Mouse (Mus musculus) urinary bladder, adult 2 months (tissue): Measurements from ENCODE around the gene Zfp770. TPM values are rescaled to one million over a fixed set of nuclear protein-coding genes. Genes with fewer than 3 reads are reported as not detected.
A peak's percentile ranks its signal among the peaks of the same experiment; 100 is the strongest.
"Not testable (repeated sequence)": the region's sequence is repeated elsewhere in the genome, so short reads cannot be mapped to it uniquely, and the experiment has no call there.

ENCODE experiments used
- DNase-seq: peaks from one replicate; pipeline ENCODE4 v3.0.0; 2022; ENCODE audit warnings: low spot score
- polyA plus RNA-seq: library from polyadenylated mRNA; depleted of rRNA; stranded (reverse); fragments of >200 nt; gene quantifications from 2 replicates; pipeline ENCODE4 v1.2.3, GENCODE M21; 2012; rRNA removed

Zfp770 gene
- polyA plus RNA-seq = 6.0 and 6.8 TPM in 2 replicates

- DNase-seq = peak; percentile 68
Measured at GRCm38 (mm10) chr2:114200932-114201559, at the start of gene Zfp770. TSS of gene Zfp770 (minus strand) at chr2:114201469.

GRCm38 (mm10) chr2:114249440-114249839 lies 48.2 kb upstream of the Zfp770 start:
- no peak for DNase-seq

- no peak for DNase-seq
Measured at GRCm38 (mm10) chr2:114237639-114238038, 36.4 kb upstream of the Zfp770 start.

- no peak for DNase-seq
Measured at GRCm38 (mm10) chr2:114236566-114236965, 35.3 kb upstream of the Zfp770 start.

GRCm38 (mm10) chr2:114235584-114235983 lies 34.3 kb upstream of the Zfp770 start:
- no peak for DNase-seq

GRCm38 (mm10) chr2:114231248-114231647 lies 30.0 kb upstream of the Zfp770 start:
- no peak for DNase-seq

GRCm38 (mm10) chr2:114228672-114229071 lies 27.4 kb upstream of the Zfp770 start:
- no peak for DNase-seq

- no peak for DNase-seq
Measured at GRCm38 (mm10) chr2:114205036-114205435, 3.8 kb upstream of the Zfp770 start.

GRCm38 (mm10) chr2:114201574-114201973 lies 305 bp upstream of the Zfp770 start:
- no peak for DNase-seq

GRCm38 (mm10) chr2:114196421-114196820 lies 4.8 kb downstream of the Zfp770 start:
- no peak for DNase-seq

- DNase-seq = not testable (repeated sequence)
Measured at GRCm38 (mm10) chr2:114186924-114187323, 14.3 kb downstream of the Zfp770 start, which contains the start of gene Aqr. TSS of gene Aqr (minus strand) at chr2:114187024.

GRCm38 (mm10) chr2:114177802-114178733 lies 23.2 kb downstream of the Zfp770 start:
- DNase-seq = no peak

GRCm38 (mm10) chr2:114174651-114175484 lies 26.4 kb downstream of the Zfp770 start:
- peak; percentile 58 for DNase-seq

GRCm38 (mm10) chr2:114173248-114173647 lies 28.0 kb downstream of the Zfp770 start:
- no peak for DNase-seq

- no peak for DNase-seq
Measured at GRCm38 (mm10) chr2:114167837-114168236, 33.4 kb downstream of the Zfp770 start.

- DNase-seq = no peak
Measured at GRCm38 (mm10) chr2:114161978-114162377, 39.3 kb downstream of the Zfp770 start.

GRCm38 (mm10) chr2:114157345-114157744 lies 43.9 kb downstream of the Zfp770 start:
- DNase-seq = no peak

- DNase-seq = no peak
Measured at GRCm38 (mm10) chr2:114156639-114157038, 44.6 kb downstream of the Zfp770 start.

GRCm38 (mm10) chr2:114153247-114153646 lies 48.0 kb downstream of the Zfp770 start:
- no peak for DNase-seq

GRCm38 (mm10) chr2:114146864-114147458 lies 54.3 kb downstream of the Zfp770 start:
- DNase-seq = no peak

GRCm38 (mm10) chr2:114145315-114145801 lies 55.9 kb downstream of the Zfp770 start:
- DNase-seq = no peak
